Mouse (Mus musculus) lung, postnatal 10 days (tissue): Measurements from ENCODE around the gene Cldn15.

ENCODE experiments used
- DNase-seq: peaks from one replicate; pipeline ENCODE4 v3.0.0; 2021

The Cldn15 gene

GRCm38 (mm10) chr5:136950521-136950920 lies 15.9 kb upstream of the Cldn15 start:
- DNase-seq, result no peak

- no peak for DNase-seq
These were observed 14.3 kb upstream of the Cldn15 start for GRCm38 (mm10) chr5:136952153-136952552.

GRCm38 (mm10) chr5:136953015-136953414 lies 13.4 kb upstream of the Cldn15 start, which contains the start of gene Fis1:
Fis1 (plus strand) TSS chr5:136953275.
- peak; percentile 99 for DNase-seq

- peak; percentile 63 for DNase-seq
These were observed 12.9 kb upstream of the Cldn15 start for GRCm38 (mm10) chr5:136953440-136953951.

- DNase-seq, result no peak
These were observed 10.8 kb upstream of the Cldn15 start for GRCm38 (mm10) chr5:136955622-136956021.

- DNase-seq, result no peak
These were observed 9.2 kb upstream of the Cldn15 start for GRCm38 (mm10) chr5:136957250-136957649.

- peak; percentile 21 for DNase-seq
These were observed 7.3 kb upstream of the Cldn15 start for GRCm38 (mm10) chr5:136958991-136959605.

- no peak for DNase-seq
These were observed 6.4 kb upstream of the Cldn15 start for GRCm38 (mm10) chr5:136960053-136960452.

- DNase-seq, result peak; percentile 50
These were observed 5.0 kb upstream of the Cldn15 start for GRCm38 (mm10) chr5:136961334-136961982.

GRCm38 (mm10) chr5:136961983-136962461 lies 4.4 kb upstream of the Cldn15 start:
- peak; percentile 94 for DNase-seq

GRCm38 (mm10) chr5:136962501-136962900 lies 3.9 kb upstream of the Cldn15 start:
- DNase-seq, result peak; percentile 94

- DNase-seq, result no peak
These were observed 3.4 kb upstream of the Cldn15 start for GRCm38 (mm10) chr5:136962966-136963540.

GRCm38 (mm10) chr5:136965210-136965609 lies 1.2 kb upstream of the Cldn15 start:
- no peak for DNase-seq

GRCm38 (mm10) chr5:136965686-136966085 lies 730 bp upstream of the Cldn15 start:
- no peak for DNase-seq

GRCm38 (mm10) chr5:136966861-136967455 lies 542 bp downstream of the Cldn15 start:
- no peak for DNase-seq

GRCm38 (mm10) chr5:136967592-136967991 lies 1.2 kb downstream of the Cldn15 start:
- peak; percentile 76 for DNase-seq

- DNase-seq, result peak; percentile 90
These were observed 4.3 kb downstream of the Cldn15 start for GRCm38 (mm10) chr5:136970703-136971102.

GRCm38 (mm10) chr5:136973670-136974069 lies 7.3 kb downstream of the Cldn15 start:
- DNase-seq, result no peak

GRCm38 (mm10) chr5:136977769-136978168 lies 11.4 kb downstream of the Cldn15 start:
- no peak for DNase-seq

GRCm38 (mm10) chr5:136979762-136980161 lies 13.3 kb downstream of the Cldn15 start:
- DNase-seq, result no peak

GRCm38 (mm10) chr5:136980974-136981373 lies 14.6 kb downstream of the Cldn15 start:
- DNase-seq, result no peak

GRCm38 (mm10) chr5:136982338-136982930 lies 16.0 kb downstream of the Cldn15 start:
- DNase-seq, result peak; percentile 69

- no peak for DNase-seq
These were observed 18.4 kb downstream of the Cldn15 start for GRCm38 (mm10) chr5:136984828-136985227.
